10 mouse cellular contexts compared by ENCODE assay signal in genomic region chr4:21368234-21369021, GRCm38 (mm10).
DNase-seq lines count a peak whose midpoint lies in the region; ATAC-seq and TF ChIP-seq lines count a peak whose summit lies in the region.
"Had no signal": no experiment of that assay in that cellular context is flagged by ENCODE, and none has a peak within 500 bp of the region (broad histone marks: within the 10 kb centered on the region; RNA-seq: fewer than 3 reads in every experiment).

No protein-coding gene starts in this region.

- DNase-seq in layer of hippocampus, adult 2 months (ENCODE audit: low spot score in 2 of 2): peak; percentile 23 to 25
- DNase-seq in layer of hippocampus, adult 11-12 months (ENCODE audit: low spot score): no peak
- DNase-seq in ES-E14 (ENCODE audit: low read depth, low spot score): peak; percentile 17
- peak; percentile 0 for DNase-seq in c-Kit-positive CD71-positive TER-119-positive erythroid progenitor cells, embryonic 14.5 days (ENCODE audit: low spot score)
- DNase-seq in T-cell, adult 2 months (ENCODE audit: low spot score): no peak
- no peak for DNase-seq in urinary bladder, postnatal 36 days (ENCODE audit: low spot score in 2 of 2)

- H3K4me3 ChIP-seq in layer of hippocampus, adult 2 months: no peak overlapping the region
- no peak overlapping the region for H3K4me3 ChIP-seq in ES-E14 (ENCODE audit: insufficient read depth in 1 of 2, low read depth in 1 of 2, low read length in 2 of 2, poor library complexity in 1 of 2, severe bottlenecking in 1 of 2)
- H3K4me3 ChIP-seq in hindbrain, embryonic 13.5 days: no peak overlapping the region
- no peak overlapping the region for H3K4me3 ChIP-seq in midbrain, embryonic 15.5 days
- H3K4me3 ChIP-seq: embryonic facial prominence, embryonic 15.5 days; liver, embryonic 15.5 days had no signal

- WGBS in hindbrain, embryonic 13.5 days: 69% methylated on average over 11 of the region's 11 CpGs
- WGBS in midbrain, embryonic 15.5 days: 71% methylated on average over 11 of the region's 11 CpGs

- H3K36me3 ChIP-seq in ES-E14 (ENCODE audit: control insufficient read depth, insufficient read depth, low read length, poor library complexity, severe bottlenecking): no peaks in the 10 kb centered on the region
- no peaks in the 10 kb centered on the region for H3K36me3 ChIP-seq in hindbrain, embryonic 13.5 days
- no peaks in the 10 kb centered on the region for H3K36me3 ChIP-seq in midbrain, embryonic 15.5 days (replicated peaks)
- H3K36me3 ChIP-seq: embryonic facial prominence, embryonic 15.5 days; liver, embryonic 15.5 days had no signal

- in situ Hi-C loops in ES-E14 (cut with MboI; ENCODE audit: low sequenced_read_pairs in 2 of 2, unreplicated experiment in 2 of 2): loop anchor here (25.0 kb wide), 1 partner anchor 1256 kb away; no protein-coding TSS in a partner anchor

- no peaks in the 10 kb centered on the region for H3K27me3 ChIP-seq in hindbrain, embryonic 13.5 days
- no peaks in the 10 kb centered on the region for H3K27me3 ChIP-seq in midbrain, embryonic 15.5 days (replicated peaks)
- H3K27me3 ChIP-seq: embryonic facial prominence, embryonic 15.5 days; liver, embryonic 15.5 days had no signal

- H3K4me1 ChIP-seq in ES-E14 (ENCODE audit: control insufficient read depth in 2 of 2, insufficient read depth in 2 of 2, low read length in 2 of 2, poor library complexity in 1 of 2): no peaks in the 10 kb centered on the region
- H3K4me1 ChIP-seq in hindbrain, embryonic 13.5 days (replicated peaks): no peaks in the 10 kb centered on the region
- no peaks in the 10 kb centered on the region for H3K4me1 ChIP-seq in midbrain, embryonic 15.5 days
- H3K4me1 ChIP-seq: embryonic facial prominence, embryonic 15.5 days; liver, embryonic 15.5 days had no signal

- no peak overlapping the region for H3K4me2 ChIP-seq in hindbrain, embryonic 13.5 days
- no peak overlapping the region for H3K4me2 ChIP-seq in midbrain, embryonic 15.5 days
- H3K4me2 ChIP-seq: embryonic facial prominence, embryonic 15.5 days; liver, embryonic 15.5 days had no signal

- no peak overlapping the region for H3K27ac ChIP-seq in layer of hippocampus, adult 2 months
- no peak overlapping the region for H3K27ac ChIP-seq in ES-E14 (ENCODE audit: insufficient read depth, low read depth, low read length, poor library complexity, severe bottlenecking)
- no peak overlapping the region for H3K27ac ChIP-seq in hindbrain, embryonic 13.5 days
- no peak overlapping the region for H3K27ac ChIP-seq in midbrain, embryonic 15.5 days
- H3K27ac ChIP-seq: embryonic facial prominence, embryonic 15.5 days; liver, embryonic 15.5 days had no signal

- no peaks in the 10 kb centered on the region for H3K9me3 ChIP-seq in ES-E14 (ENCODE audit: control insufficient read depth, insufficient read depth, low read depth, low read length)
- H3K9me3 ChIP-seq in hindbrain, embryonic 13.5 days: no peaks in the 10 kb centered on the region
- H3K9me3 ChIP-seq in midbrain, embryonic 15.5 days: no peaks in the 10 kb centered on the region
- H3K9me3 ChIP-seq: embryonic facial prominence, embryonic 15.5 days; liver, embryonic 15.5 days had no signal

- peak; percentile 84; the same call in 1 of the 2 replicates for ATAC-seq in hindbrain, embryonic 13.5 days (ENCODE audit: low FRiP score)
- ATAC-seq in midbrain, embryonic 15.5 days (replicated peaks): peak; percentile 79

- peak; percentile 98 for TF ChIP-seq CTCF in layer of hippocampus, adult 2 months (conservative IDR thresholded peaks at IDR 0.05)

- H3K9ac ChIP-seq in ES-E14 (ENCODE audit: insufficient read depth, low read depth, low read length, poor library complexity, severe bottlenecking): no peak overlapping the region
- H3K9ac ChIP-seq in hindbrain, embryonic 13.5 days: no peak overlapping the region
- H3K9ac ChIP-seq in midbrain, embryonic 15.5 days: no peak overlapping the region
- H3K9ac ChIP-seq: embryonic facial prominence, embryonic 15.5 days; liver, embryonic 15.5 days had no signal

TF ChIP-seq in ES-E14, 5 proteins besides CTCF, POLR2A, EP300 and RAD21:
- TF ChIP-seq ZC3H11A (IDR thresholded peaks at IDR 0.05; ENCODE audit: borderline replicate concordance, low read depth, low read length) (peak; percentile 75), HCFC1 (IDR thresholded peaks at IDR 0.05; ENCODE audit: borderline replicate concordance, insufficient read depth, low read length) (no peak), CHD2 (IDR thresholded peaks at IDR 0.05; ENCODE audit: low read depth, low read length) (no peak)

Comparison
In these comparisons a context has a peak if more than half of its experiments do, and no peak if none do; other contexts are left out.
1. DNase-seq: peak in layer of hippocampus, adult 2 months (2 of 2), ES-E14 (single experiment) and c-Kit-positive CD71-positive TER-119-positive erythroid progenitor cells, embryonic 14.5 days (single experiment); none in layer of hippocampus, adult 11-12 months (single experiment), T-cell, adult 2 months (single experiment) and urinary bladder, postnatal 36 days (0 of 2).